Mouse (Mus musculus) liver, adult (tissue): ENCODE results near the gene Gm44790.

Experiments used
- GATA4 ChIP-seq: IDR thresholded peaks from 2 replicates; pipeline ENCODE4 v1.6.1; 2014; ENCODE audit warnings: mild to moderate bottlenecking, low read length; ENCODE audit not compliant: insufficient replicate concordance

Gm44790 gene

GRCm38 (mm10) chr6:86398986-86399385 is 27.5 kb upstream of the Gm44790 start:
- no peak for TF ChIP-seq GATA4

GRCm38 (mm10) chr6:86399995-86400394 is 26.5 kb upstream of the Gm44790 start:
- TF ChIP-seq GATA4: no peak

- TF ChIP-seq GATA4: no peak
Measured at GRCm38 (mm10) chr6:86400972-86401371, 25.5 kb upstream of the Gm44790 start.

GRCm38 (mm10) chr6:86402681-86403607 is 23.5 kb upstream of the Gm44790 start:
- no peak for TF ChIP-seq GATA4

- no peak for TF ChIP-seq GATA4
Measured at GRCm38 (mm10) chr6:86403728-86404099, 22.7 kb upstream of the Gm44790 start.

- TF ChIP-seq GATA4: no peak; the same call in 1 of the 2 replicates
Measured at GRCm38 (mm10) chr6:86404100-86404861, 22.2 kb upstream of the Gm44790 start, which contains the start of gene Tia1. Tia1 (plus strand) TSS chr6:86404219.

- TF ChIP-seq GATA4: no peak
Measured at GRCm38 (mm10) chr6:86404996-86405395, 21.5 kb upstream of the Gm44790 start.

GRCm38 (mm10) chr6:86406306-86406705 is 20.2 kb upstream of the Gm44790 start:
- TF ChIP-seq GATA4: no peak

- no peak for TF ChIP-seq GATA4
Measured at GRCm38 (mm10) chr6:86418711-86419110, 7.7 kb upstream of the Gm44790 start.

- no peak for TF ChIP-seq GATA4
Measured at GRCm38 (mm10) chr6:86419239-86419638, 7.2 kb upstream of the Gm44790 start.

- TF ChIP-seq GATA4: no peak
Measured at GRCm38 (mm10) chr6:86420491-86420890, 6.0 kb upstream of the Gm44790 start.

- no peak for TF ChIP-seq GATA4
Measured at GRCm38 (mm10) chr6:86431531-86431930, 5.1 kb downstream of the Gm44790 start.

GRCm38 (mm10) chr6:86433696-86434095 is 7.2 kb downstream of the Gm44790 start:
- TF ChIP-seq GATA4: no peak

- no peak for TF ChIP-seq GATA4
Measured at GRCm38 (mm10) chr6:86437711-86438110, 11.3 kb downstream of the Gm44790 start.

- TF ChIP-seq GATA4: no peak
Measured at GRCm38 (mm10) chr6:86438272-86439118, 12.0 kb downstream of the Gm44790 start, which contains the start of gene C87436. C87436 (plus strand) TSS chr6:86438374.

- no peak for TF ChIP-seq GATA4
Measured at GRCm38 (mm10) chr6:86439119-86439496, 12.7 kb downstream of the Gm44790 start.

GRCm38 (mm10) chr6:86439531-86439930 is 13.1 kb downstream of the Gm44790 start:
- no peak for TF ChIP-seq GATA4
